Mouse (Mus musculus): ENCODE results near the gene Stat1. TPM values are rescaled to one million over a fixed set of nuclear protein-coding genes. Genes with fewer than 3 reads are reported as not detected.

The Stat1 gene
- polyA plus RNA-seq (2015; fragmentation: Illumina TruSeq; extraction: RNeasy Lipid Tissue Mini Kit (QIAGEN cat#74804); ENCODE audit: insufficient read depth, low read depth, low replicate concordance) = 7.3 TPM

GRCm38 (mm10) chr1:52118860-52119591 lies at the start of gene Stat1:
TSS of gene Stat1 (plus strand) at chr1:52119440.

Other genes starting within 250 kb of the Stat1 start
- gene Myo1b, start 203.4 kb upstream of the Stat1 start, polyA plus RNA-seq (2015; fragmentation: Illumina TruSeq; extraction: RNeasy Lipid Tissue Mini Kit (QIAGEN cat#74804); ENCODE audit: insufficient read depth, low read depth, low replicate concordance) = 11.0 TPM
- gene Stat4, start 132.3 kb upstream of the Stat1 start, polyA plus RNA-seq (2015; fragmentation: Illumina TruSeq; extraction: RNeasy Lipid Tissue Mini Kit (QIAGEN cat#74804); ENCODE audit: insufficient read depth, low read depth, low replicate concordance) = 0.66 TPM
- 16.3 TPM for gene Gls, start 113.8 kb downstream of the Stat1 start, polyA plus RNA-seq (2015; fragmentation: Illumina TruSeq; extraction: RNeasy Lipid Tissue Mini Kit (QIAGEN cat#74804); ENCODE audit: insufficient read depth, low read depth, low replicate concordance)

Measured in pancreas, adult 10 weeks (tissue).